Mouse (Mus musculus) urinary bladder, postnatal 10 days (tissue): ENCODE results near the gene Cox6b1.

Experiments used
- DNase-seq: peaks from one replicate; pipeline ENCODE4 v3.0.0; 2022; ENCODE audit warnings: low spot score

The Cox6b1 gene

DNA sequence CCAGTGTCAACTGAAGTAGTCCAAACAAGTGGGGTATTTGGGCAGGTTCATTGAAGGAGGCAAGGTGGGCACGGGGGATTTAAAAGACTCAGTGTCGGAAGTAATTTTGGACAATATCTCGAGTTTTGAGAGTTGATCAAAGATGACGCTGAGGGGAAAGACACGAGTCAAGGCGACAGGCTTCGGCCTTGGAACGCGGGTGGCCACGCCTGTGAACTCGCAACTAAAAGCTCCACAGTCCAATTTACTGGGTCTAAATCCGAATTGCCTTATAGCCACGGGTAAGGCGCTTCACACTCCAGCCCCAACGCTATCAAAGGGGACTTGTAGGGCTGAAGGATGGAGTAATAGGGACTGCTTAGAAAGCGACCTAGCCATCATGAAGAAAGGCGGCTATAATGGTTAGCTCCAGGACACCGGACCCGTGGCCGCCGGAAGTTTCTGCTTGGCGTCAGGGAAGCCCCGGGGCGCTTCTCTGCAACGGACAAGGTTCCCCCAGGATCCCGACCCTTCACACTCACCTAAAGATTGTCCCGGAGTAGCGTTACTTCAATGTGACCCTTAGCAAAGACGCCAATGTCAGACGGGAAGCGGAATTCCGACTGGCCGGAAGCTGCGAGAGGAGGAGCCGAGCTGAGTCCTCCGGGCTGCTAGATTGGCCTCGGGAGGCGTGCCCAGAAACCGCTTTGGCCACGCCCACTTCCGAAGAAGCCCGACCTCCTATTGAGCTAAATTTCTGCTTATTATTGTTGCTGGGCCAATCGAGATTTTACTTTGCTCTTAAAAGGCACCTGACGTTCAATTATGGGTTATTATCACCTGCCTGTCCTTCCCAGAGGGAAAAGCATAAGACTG lies at the start of gene Cox6b1:
Cox6b1 (minus strand) TSS at position 622 of the 855 bp plus-strand sequence.
- DNase-seq, result no peak

DNA sequence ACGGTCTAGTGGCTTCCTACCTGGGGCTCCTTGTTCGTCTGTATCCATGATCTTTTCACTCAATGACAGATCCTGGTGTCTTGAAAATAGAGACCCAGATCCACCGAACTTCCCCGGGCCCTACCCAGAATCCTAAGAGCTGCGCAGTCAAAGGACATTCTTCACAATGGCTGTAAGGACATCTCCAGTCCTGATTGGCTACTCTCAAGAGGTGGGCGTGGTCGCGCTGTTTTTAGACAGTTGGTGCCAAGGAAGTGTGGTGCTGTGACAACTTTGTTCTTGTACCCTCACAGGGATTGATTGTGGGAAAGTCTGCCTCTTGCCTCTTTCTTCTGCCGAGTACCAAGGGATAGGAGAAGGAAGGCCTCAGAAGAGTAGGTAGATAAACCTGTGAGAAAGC lies 45.5 kb upstream of the Cox6b1 start, which contains the start of gene Pmis2:
Pmis2 (minus strand) TSS at position 126 of the 400 bp plus-strand sequence.
- DNase-seq, result no peak

DNA sequence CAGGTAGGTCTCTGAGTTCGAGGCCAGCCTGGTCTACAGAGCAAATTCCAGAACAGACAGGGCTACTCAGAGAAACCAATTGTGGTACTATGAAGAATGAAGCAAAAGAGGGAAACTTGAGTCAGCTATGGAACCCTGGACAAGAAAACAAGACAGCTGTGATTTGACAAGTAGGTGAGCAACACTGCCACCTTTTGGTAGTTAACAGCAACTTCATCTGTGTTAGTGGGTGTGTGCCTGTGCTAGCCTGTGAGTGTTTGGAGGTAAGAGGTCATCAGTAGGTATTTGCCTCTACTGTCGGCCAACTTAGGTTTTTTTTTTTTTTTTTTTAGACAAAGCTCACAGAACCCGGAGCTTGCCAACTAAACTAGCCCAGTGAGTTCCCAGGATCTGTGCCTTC lies 43.3 kb upstream of the Cox6b1 start:
- DNase-seq, result no peak

DNA sequence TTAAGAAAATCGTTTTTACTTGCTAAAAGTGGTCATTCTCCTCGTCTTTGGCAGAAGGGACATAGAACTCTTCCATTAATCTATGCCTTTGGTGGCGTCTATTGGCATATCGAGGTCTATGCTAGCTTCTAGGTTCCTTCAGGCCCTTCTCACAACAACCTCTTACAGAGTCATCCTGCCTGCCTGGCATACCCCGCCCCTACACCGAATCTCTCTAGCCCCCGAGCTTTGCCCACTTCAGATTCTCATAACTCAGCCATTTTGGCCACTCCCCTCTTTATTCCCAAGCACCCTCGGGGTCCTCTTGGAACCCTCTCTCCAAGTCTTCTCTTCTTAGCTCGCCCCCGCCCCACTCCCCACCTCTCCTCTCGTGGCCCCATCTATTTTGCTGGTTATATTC lies 39.4 kb upstream of the Cox6b1 start:
- no peak for DNase-seq

DNA sequence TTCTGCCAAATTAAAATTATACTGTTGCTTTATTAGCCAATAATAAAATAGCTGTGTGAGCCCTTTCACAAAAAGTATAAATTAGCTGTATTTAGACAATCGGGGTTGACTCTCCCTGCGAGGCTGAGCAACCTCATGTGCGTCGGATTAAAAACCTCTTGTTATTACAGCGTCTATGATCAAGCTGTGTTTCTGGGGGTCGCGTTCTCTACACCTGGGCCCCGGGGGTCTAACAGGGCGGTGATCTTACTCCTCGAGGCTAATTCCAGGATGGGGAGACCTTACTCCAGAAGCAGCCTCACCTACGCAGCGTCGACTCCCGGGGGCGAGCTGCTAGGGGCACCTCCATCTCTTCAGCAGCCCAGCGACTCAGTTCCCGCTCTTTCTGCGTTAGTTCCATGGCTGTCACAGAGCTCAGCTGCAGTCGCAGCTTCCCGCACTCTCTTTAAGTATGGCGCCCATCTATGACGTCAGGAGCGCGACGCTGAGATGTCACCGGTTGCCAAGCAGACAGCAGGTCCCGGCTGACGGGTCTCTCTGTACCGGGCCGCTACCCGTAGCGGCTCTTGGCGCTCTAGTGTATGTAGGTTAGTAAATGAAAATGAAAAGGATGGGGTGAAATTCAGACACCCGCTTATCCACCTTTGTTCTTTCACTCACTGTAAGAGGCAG lies 38.7 kb upstream of the Cox6b1 start, which contains the start of gene Haus5:
Haus5 (minus strand) TSS at position 466 of the 672 bp plus-strand sequence.
- peak; percentile 65 for DNase-seq

DNA sequence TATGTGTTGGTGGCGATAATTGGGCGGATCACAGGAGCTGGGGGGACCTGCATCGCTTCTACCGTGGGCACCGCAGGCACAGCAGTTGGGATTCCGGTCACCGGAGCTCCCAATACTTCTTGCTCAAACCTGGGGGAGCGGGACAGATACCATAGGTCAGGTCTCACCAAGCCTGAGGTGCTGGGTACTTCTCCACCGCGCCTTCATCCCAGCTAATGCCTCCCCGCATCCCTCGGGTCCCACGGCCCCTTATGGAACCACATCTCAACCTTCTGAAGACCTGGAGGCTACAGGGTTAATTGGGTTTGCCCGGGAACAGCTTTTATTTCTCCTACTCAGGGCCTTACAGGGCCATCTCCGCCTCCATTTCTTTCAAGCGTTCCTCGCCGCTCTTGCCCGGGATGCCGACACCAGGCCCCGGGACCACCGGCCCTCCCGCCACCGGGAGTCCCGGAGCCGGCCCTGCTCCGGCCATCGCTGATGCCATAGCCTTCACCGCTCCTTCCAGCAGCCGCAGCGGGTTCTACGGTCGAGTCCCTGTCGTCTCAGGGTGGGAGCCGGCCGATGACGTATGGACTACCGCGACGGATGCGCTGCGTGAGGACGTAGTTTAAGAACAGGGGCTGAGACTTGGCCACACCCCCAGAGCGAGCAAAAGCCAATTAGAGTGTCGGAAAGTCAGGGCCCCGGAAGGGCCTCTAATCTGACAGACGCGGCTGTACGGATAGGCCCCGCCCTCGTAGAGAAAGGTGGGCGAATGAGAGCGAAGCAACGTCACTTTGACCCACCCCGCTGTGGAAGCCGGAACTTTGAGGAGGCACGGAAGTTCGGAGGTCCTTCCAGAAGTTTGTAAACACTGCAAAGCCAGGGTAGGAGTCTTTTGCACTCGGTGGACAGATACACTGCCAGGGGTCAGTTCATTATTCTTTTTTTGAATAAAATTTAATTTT lies 23.9 kb upstream of the Cox6b1 start, which contains the start of gene Rbm42:
Rbm42 (minus strand) TSS at position 727 of the 950 bp plus-strand sequence.
- peak; percentile 90 for DNase-seq

DNA sequence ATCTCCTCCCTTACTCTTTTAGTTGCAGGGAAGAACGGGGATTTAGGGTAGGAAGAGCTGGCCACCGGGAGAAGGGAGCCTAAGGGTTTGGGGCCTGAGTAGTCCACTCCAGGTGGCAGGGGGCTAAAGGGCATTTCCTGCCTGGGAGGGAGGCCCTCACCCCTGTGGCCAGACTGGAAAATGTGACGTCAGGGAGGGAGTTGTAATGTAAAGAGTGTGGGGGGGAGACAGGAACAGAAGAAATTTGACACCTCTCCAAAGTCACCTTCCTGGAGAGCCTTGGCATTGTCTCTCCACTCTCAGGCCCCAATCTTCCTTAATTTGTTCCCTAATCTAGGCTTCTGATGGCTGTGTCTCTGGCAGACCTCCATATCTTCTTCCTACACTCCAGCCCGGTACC lies 13.1 kb upstream of the Cox6b1 start:
- no peak for DNase-seq

DNA sequence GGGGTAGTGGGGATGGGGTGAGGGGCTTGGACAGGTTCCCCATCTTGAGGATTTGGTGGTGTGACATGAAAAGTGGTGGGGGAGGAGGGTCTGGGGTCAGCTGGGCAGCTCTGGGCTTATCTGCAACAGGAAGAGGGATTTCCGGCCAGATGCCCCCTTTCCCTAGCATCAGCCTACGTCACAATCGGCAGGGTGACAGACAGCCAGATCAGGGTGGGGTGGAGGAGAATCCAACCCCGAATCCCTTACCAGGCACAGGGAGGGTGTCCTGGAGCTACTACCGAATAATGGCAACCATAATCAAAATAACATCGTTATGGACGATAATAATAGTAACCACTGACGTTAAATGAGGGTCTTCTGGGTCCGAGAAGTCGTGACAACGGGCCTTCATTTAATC lies 10.4 kb upstream of the Cox6b1 start:
- no peak for DNase-seq

DNA sequence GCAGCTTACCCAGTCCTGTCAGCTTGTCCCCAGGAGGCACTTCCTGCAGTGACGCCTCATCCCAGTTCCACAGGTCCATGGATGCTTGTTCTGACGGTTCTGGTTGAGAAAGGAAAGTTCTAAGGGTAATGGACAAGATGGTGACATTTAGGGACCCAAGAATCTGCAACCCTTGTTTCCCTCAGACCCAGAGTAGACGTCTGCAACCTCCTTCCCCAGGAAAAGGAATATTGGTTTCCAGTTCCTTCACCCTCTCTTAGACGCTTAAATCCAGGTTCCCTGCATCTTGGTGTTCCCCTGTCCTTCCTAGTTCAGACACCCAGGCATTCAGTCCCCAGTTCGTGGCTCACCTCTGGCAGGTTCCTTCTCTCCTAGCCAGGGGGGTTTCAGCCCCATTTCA lies 9.8 kb upstream of the Cox6b1 start, which contains the start of gene Etv2:
Etv2 (minus strand) TSS at position 101 of the 400 bp plus-strand sequence.
- DNase-seq, result no peak

DNA sequence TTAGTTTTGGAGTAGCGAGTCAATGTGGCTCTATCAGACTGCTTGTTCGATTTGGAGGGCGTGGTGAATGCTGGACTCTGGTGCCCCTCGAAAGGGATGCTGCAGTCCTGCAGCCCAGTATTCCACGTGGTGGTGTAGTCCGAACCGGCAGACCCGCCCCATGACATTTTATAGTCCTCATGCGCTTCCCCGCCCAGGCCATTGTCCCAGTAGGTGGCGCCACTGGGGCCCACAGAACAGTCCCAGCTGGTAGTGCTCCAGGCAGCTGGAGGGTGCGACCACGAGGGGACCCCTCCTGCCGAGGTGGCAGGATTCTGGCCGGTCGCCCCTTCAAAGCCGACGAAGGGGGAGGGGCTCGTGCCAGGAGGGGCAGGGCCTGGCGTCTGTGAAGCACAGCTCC lies 8.7 kb upstream of the Cox6b1 start:
- DNase-seq, result no peak

DNA sequence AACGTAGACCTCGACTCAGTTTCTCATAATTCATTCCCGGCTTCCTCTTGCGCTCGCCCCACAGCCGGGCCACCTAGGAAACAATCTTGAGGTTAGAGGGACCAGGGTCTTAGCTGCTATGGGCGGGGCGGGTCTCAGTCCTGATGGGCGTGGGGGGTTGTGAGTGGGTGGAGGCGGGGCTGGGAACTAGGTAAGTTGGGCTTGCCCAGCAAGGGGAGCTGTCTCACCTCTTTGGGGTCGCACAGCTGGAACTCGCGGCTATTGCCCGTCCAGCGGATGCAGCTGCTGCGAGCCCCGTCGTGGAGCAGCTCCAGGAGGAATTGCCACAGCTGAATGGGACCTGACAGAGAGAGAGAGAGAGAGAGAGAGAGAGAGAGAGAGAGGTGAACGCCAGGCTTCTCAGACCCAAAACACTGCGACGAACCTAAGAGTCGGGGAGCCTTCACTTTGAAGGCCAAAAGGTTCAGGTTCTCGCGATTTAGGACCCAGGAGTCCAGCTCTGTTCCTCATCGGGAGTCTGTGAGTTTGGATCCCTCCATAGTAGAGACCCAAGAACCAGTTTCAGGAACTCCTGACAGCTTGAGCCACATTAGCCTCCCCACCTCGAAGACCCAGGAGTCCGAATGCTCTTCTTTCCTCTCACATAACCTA lies 7.9 kb upstream of the Cox6b1 start:
- no peak for DNase-seq

DNA sequence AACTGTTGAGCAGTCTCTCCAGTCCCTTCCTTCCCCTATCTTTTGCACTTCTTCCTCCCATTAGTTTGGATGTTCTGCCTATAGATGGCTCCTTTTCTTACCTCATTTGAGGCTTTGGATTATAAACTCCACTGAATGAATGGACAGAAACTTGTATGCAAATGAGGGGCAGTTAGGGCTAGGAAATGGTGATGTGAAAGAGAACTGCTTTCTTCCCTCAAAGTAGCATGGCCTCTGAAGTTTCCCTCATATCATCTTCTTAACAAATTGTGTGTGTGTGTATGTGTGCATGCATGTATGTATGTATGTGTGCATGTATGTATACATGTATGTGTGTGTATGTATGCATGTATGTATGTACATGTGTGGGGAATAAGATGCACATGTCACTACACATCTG lies 3.1 kb upstream of the Cox6b1 start:
- no peak for DNase-seq

DNA sequence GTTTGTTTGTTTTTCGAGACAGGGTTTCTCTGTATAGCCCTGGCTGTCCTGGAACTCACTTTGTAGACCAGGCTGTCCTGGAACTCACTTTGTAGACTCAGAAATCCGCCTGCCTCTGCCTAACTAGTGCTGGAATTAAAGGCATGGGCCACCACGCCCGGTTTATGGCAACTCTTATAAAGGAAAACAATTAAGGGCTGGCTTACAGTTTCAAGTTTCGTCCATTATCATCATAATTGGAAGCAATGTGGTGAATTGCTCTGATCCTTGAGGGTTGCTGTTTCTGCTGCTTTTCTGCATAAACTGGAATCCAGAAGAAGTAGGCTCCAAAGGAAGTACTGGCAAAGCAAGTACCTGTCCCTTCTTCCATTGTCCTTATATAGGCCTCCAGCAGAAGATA lies 696 bp upstream of the Cox6b1 start:
- DNase-seq, result no peak

DNA sequence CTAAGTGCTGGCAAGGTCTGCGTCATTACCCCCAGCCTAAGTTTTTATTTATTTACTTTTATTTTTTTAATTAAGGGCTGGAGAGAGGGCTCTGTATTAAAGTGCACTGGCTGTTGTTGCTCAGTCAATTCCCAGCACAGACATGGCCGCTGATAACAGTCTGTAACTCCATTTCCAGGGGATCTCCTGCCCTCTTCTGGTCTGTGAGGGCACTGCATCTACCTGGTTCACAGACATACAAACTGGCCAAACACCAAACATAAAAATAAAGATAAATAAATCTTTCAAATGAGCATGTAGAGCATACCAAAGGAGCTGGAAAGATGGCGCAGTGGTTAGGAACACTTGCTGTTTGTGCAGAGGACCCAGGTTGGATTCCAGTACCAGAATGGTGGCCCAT lies 6.7 kb downstream of the Cox6b1 start:
- no peak for DNase-seq

DNA sequence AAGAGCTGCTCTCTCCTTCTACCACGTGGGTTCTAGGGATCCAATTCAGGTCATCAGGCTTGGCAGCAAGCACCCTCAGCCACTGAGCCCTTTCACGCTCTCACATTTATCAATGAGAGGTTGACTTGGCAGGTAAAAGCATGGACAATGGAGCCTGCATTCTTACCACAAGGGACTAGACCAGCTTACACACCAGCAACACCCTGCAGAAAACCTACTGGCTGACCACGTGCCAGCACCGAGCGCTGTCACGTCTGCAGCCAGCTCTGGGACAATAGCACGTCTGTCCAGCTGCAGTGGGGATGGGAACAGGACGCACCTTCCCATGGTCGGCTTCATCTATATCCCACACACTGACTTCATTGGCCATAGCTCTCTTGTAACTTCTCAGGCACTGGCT lies 7.3 kb downstream of the Cox6b1 start:
- no peak for DNase-seq

DNA sequence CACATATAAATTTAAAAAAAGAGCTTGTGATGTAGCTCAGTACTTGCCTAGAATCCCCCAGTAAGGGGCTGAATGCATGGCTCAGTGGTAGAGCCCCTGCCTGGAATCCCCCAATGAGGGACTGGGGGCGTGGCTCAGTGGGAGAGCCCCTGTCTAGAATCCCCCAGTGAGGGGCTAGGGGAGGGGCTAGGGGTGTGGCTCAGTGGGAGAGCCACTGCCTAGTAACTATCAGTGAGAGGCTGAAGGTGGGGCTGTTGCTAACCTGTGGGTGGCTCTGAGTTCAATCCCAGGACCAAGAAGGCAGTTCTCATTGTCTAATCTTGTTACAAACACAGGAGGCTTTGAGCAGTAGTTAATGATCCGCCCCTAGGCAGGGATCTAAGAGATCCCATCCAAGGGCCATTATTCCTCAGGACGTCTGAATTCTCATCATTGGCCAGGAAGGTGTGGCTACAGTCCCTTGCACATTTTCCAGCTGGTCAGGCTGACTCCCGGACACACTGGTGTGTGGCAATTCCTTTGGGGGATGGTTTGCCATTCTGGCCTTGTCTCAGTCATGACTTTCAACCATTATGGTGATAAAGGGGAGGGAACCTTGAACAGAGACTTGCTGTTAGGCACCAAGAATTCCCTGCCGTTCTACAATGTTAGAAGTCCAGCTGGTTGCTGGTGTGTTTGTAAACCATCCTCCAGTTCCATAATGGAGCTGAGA lies 10.7 kb downstream of the Cox6b1 start:
- DNase-seq, result no peak

DNA sequence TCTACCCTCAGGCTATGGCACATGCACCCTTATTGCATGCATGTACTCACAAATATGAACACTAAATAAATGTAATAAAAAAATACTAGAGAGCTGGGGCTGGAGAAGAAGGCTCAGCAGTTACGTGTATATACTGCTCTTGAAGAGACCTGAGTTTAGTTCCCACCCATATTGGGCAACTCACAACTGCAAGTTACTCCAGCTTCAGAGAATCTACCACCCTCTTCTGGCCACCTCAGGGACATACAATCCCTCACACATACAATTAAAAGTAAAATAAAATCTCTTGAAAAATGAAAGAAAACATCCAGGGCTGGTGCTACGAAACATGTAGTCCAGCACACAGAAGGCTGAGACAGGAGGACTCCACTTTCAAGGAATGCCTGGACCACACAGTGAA lies 11.5 kb downstream of the Cox6b1 start:
- DNase-seq, result no peak

DNA sequence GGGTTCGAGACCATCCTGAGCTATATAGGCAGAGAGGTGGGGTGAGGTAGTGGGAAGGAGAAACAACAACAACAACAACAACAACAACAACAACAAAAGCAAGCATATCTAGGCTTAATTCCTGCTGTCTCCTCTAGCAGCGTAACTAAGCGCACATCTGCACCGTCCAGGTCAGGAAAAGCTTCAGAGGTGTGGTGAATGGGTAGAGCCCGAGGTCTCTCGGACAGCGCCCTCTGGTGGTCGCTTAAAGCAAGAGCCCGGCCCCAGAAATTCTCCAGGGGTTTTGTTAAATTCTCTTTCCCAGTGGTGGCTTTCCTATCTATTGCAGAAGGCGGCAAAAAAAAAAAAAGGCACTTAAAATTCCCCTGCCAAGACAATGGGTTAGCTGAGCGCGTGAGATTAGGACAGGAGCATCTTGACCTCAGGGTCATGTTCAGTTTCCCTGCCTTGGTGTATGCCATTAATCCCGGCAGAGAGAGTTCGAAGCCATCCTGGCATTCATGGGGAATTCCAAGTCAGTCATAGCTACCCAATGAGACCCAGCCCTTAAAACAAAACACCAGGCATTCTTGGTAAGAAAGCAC lies 12.3 kb downstream of the Cox6b1 start:
- DNase-seq, result no peak

DNA sequence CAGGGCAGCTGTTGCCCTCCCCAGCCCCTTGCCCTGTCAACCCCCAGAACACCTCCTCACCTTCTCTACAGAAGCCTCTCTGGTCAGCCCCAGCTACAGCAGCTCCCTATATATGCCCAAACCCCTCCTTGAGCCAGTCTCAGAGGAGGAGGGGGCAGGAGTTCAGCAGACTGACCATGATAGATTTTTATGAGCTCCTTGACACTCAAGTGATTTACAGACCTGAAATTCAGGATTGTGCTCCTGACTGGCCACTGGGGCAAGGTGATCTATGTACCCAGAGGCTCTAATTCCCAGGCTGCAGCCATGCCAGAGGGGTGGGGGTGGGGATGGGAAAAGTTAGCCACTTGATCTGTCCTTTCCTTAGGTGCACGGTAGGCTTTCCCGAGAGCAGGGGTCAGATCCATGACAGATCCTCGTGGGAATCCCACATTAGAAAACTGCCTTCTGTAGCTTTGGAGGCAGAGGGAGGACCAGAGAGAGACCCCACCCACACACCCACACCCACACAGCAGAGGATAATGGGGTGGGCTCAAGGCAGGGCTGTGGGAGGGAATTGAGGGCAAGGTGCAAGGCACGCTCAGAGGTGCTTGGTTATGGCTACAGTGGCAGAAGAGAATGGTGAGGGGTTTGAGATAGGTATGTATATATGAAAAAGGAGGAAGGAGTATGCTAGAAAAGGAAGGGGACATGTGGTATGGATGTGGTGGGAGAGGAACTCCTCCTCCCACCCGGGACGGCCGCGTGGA lies 13.1 kb downstream of the Cox6b1 start, which contains the start of gene Upk1a:
Upk1a (minus strand) TSS at position 194 of the 749 bp plus-strand sequence.
- no peak for DNase-seq

DNA sequence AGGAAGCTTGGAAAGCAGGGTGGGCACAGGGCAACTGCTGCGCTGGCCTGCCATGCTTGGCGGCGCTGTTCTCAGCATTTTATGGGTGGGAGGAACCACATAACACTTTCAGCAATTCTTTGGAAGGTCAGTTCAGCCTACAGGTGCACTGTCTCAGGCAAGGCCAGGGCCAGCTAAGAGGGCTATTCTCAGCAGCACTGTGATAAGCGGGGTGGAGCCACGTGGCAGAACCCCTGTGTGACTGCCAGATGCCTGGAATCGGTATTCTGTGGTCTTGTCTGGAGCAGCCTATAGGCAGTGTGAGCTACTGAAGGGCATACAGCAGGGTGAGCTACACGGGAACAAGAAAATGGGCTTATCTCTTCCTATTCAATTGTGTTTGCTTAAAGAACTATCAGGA lies 15.9 kb downstream of the Cox6b1 start:
- DNase-seq, result no peak
